Mouse (Mus musculus) embryonic facial prominence, embryonic 14.5 days (tissue): ENCODE data around the gene Dmbx1. TPM values are rescaled to one million over a fixed set of nuclear protein-coding genes. Genes with fewer than 3 reads are reported as not detected.
A peak's percentile ranks its signal among the peaks of the same experiment; 100 is the strongest.

ENCODE experiments used
- ATAC-seq: fragments of 200-750 bp; cut with Nextera tagmentation; 2 replicates; pipeline ENCODE4 v1.8.0; 2017; ENCODE audit warnings: low read depth, moderate number of reproducible peaks, moderate TSS enrichment
- DNase-seq: peaks from one replicate; pipeline ENCODE4 v3.0.0-alpha.2; 2015; ENCODE audit warnings: low spot score
- H3K27ac ChIP-seq: fragments of 300-500 bp; sonication (generic); replicated peaks from 2 replicates; pipeline ENCODE4 v1.5.1; 2014; ENCODE audit warnings: low read depth, mild to moderate bottlenecking, low read length, moderate library complexity
- H3K27me3 ChIP-seq: fragments of 300-500 bp; sonication (generic); replicated peaks from 2 replicates; pipeline ENCODE4 v1.6.1; 2014; ENCODE audit warnings: low read length; ENCODE audit not compliant: control insufficient read depth, insufficient read depth
- H3K36me3 ChIP-seq: fragments of 300-500 bp; sonication (generic); 2 replicates; pipeline ENCODE4 v1.6.1; 2014; ENCODE audit warnings: low read length, mixed read lengths; ENCODE audit not compliant: control insufficient read depth, insufficient read depth
- H3K4me1 ChIP-seq: fragments of 300-500 bp; sonication (generic); 2 replicates; pipeline ENCODE4 v1.6.1; 2014; ENCODE audit warnings: antibody characterized with exemption, low read length; ENCODE audit not compliant: control insufficient read depth, insufficient read depth
- H3K4me2 ChIP-seq: fragments of 300-500 bp; sonication (generic); 2 replicates; pipeline ENCODE4 v1.6.1; 2014; ENCODE audit warnings: low read depth, mild to moderate bottlenecking, low read length, moderate library complexity, mixed read lengths
- H3K4me3 ChIP-seq: fragments of 300-500 bp; sonication (generic); 2 replicates; pipeline ENCODE4 v1.5.1; 2014; ENCODE audit warnings: low read depth, mild to moderate bottlenecking, low read length
- H3K9ac ChIP-seq: fragments of 300-500 bp; sonication (generic); 2 replicates; pipeline ENCODE4 v1.6.1; 2014; ENCODE audit warnings: low read depth, mild to moderate bottlenecking, low read length, moderate library complexity, mixed read lengths
- H3K9me3 ChIP-seq: fragments of 300-500 bp; sonication (generic); 2 replicates; pipeline ENCODE4 v1.6.1; 2016; ENCODE audit warnings: low read length; ENCODE audit not compliant: control insufficient read depth
- WGBS: fragments of 180-500 bp; shearing (Covaris S2); extraction: QIAGEN DNeasy Blood & Tissue Kit; methylation state at CpG from one replicate; pipeline ENCODE4 v1.1.7; 2014; 5-methylcytosine and 5-hydroxymethylcytosine counted together
- polyA plus RNA-seq: library from polyadenylated mRNA; unstranded; fragments of >200 nt; fragmentation: Nextera tagmentation; extraction: Ambion mirVana; gene quantifications from 2 replicates; pipeline ENCODE4 v1.2.1, GENCODE M21; 2014

Gene Dmbx1
- polyA plus RNA-seq, 1 experiment from 2014 or later: 0.26 TPM

DNA sequence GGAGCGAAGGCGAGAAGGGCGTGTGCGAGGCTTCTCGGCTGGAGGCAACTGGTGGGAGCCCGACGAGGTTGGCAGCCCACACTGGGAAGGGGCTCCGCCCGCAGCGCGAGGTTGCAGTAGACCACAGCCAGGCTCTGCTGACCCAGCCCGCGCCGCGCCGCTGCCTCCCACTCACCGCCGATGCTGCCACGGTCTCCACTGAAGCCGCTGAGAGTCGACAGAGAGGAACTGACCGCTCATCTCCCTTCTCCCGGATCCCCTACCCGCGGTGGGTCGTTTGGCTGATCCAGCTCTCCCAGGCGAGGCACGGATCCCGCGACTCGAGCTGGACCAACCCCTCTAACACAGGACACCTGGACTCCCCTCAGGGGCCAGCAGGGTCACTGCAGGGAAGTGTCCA, 49.2 kb downstream of the Dmbx1 start, which contains the start of gene 6430628N08Rik:
6430628N08Rik (plus strand) TSS at position 113 of the 400 bp plus-strand sequence.
- peak; percentile 12 for DNase-seq
- WGBS: 1% methylated on average over 25 of the region's 31 CpGs
- no peaks in the 10 kb centered on the region for H3K9me3 ChIP-seq
- H3K27ac ChIP-seq: no peak within 1 kb of the TSS
- H3K36me3 ChIP-seq: no peaks in the 10 kb centered on the region
- H3K4me3 ChIP-seq: peak within 1 kb of the TSS; percentile 25
- H3K9ac ChIP-seq: peak within 1 kb of the TSS; percentile 25; the same call in 1 of the 2 replicates
- ATAC-seq: no peak
- H3K27me3 ChIP-seq: peaks cover 43% of the 10 kb centered on the region
- H3K4me1 ChIP-seq: peaks cover 7% of the 10 kb centered on the region; the same call in 1 of the 2 replicates
- peak within 1 kb of the TSS; percentile 56 for H3K4me2 ChIP-seq

DNA sequence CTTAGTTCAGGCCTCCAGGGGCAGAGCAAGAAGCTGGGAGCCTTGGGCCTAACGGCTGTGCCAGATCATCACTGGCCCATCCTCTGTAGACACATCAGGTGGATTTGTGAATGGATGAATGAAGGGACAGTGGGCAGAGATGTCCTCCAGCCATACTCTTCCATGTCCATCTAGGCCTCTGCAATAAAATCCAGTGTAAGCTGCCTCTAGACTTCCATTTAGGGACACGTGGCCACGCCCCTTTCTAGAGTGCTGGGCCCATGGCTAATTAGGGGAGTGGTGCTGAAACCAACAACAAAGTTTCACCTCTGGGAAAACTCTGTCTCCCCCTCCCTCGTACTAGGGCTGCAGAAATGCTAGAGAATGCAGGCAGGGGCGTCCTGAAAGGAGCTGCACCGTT, 49.7 kb downstream of the Dmbx1 start:
- 13% methylated on average over 6 of the region's 6 CpGs for WGBS
- no peaks in the 10 kb centered on the region for H3K36me3 ChIP-seq

DNA sequence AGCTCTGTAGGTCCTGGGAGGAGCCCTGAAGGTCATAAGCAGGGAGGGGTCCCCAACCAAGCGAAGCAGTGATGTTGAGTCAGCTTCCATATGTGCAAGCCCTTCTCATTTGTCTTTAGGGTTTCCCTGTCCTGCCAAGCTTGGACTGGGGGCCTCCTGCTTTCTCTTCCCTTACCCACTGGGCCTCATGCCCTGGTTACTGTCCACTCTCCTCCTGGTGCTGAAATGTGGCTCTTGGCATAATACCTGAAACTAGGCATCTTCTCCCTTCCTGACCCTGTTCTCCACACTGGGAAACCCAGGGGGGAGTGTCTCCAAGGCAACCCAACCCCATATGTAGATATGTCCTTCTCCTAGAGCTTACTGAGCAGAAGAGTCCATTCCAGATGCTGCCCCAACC, 52.9 kb downstream of the Dmbx1 start:
- Histone ChIP-seq H3K4me3 (no peak overlapping the region), H3K9ac (no peak overlapping the region), H3K9me3 (no peaks in the 10 kb centered on the region), H3K4me2 (no peak overlapping the region), H3K4me1 (peaks cover 7% of the 10 kb centered on the region; the same call in 1 of the 2 replicates), H3K27ac (no peak overlapping the region), H3K27me3 (peaks cover 38% of the 10 kb centered on the region), H3K36me3 (no peaks in the 10 kb centered on the region)
- ATAC-seq (no peak), DNase-seq (no peak)
- 29% methylated on average over 1 of the region's 1 CpGs for WGBS

More for the DNA sequence above, 49.7 kb downstream of the Dmbx1 start:
- H3K4me3 ChIP-seq: peak overlapping the region; percentile 25
- peak overlapping the region; percentile 25; the same call in 1 of the 2 replicates for H3K9ac ChIP-seq
- H3K27ac ChIP-seq: no peak overlapping the region
- H3K4me2 ChIP-seq: peak overlapping the region; percentile 56
- no peaks in the 10 kb centered on the region for H3K9me3 ChIP-seq
- DNase-seq (peak; percentile 31), ATAC-seq (no peak)
- peaks cover 7% of the 10 kb centered on the region; the same call in 1 of the 2 replicates for H3K4me1 ChIP-seq
- peaks cover 43% of the 10 kb centered on the region for H3K27me3 ChIP-seq

DNA sequence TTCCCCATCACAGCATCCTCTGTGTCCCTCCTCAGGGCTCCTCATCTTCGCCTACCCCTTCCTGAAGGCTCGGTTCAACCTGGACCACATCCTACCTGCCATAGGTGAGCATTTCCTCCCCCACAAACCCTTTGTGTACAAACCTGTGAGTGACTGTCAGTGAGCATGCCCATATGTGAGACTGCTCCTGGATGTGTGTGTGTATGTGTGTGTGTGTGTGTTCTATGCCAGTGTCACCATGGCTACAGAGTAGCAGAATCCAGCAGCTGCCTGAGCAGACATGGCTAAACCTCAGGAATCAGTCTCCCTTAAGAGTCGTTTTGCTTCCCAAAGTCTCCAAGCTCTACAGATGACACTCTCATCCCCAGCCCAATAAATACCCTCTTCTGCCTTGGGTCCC, 53.9 kb downstream of the Dmbx1 start:
- no peak for DNase-seq
- H3K4me3 ChIP-seq: no peak overlapping the region

GRCm38 (mm10) chr4:115884022-115884421, 55.7 kb downstream of the Dmbx1 start, which contains the start of gene Kncn:
Kncn (plus strand) TSS chr4:115884400.
- no peaks in the 10 kb centered on the region for H3K4me1 ChIP-seq
- 55% methylated on average over 6 of the region's 6 CpGs for WGBS

More for the DNA sequence above, 53.9 kb downstream of the Dmbx1 start:
- peaks cover 7% of the 10 kb centered on the region; the same call in 1 of the 2 replicates for H3K4me1 ChIP-seq
- no peaks in the 10 kb centered on the region for H3K36me3 ChIP-seq
- no peak overlapping the region for H3K27ac ChIP-seq
- 75% methylated on average over 3 of the region's 3 CpGs for WGBS
- peaks cover 28% of the 10 kb centered on the region for H3K27me3 ChIP-seq
- H3K4me2 ChIP-seq: no peak overlapping the region
- H3K9me3 ChIP-seq: no peaks in the 10 kb centered on the region
- H3K9ac ChIP-seq: no peak overlapping the region
- no peak for ATAC-seq

GRCm38 (mm10) chr4:115882195-115882594, 57.5 kb downstream of the Dmbx1 start:
- peaks cover 4% of the 10 kb centered on the region; the same call in 1 of the 2 replicates for H3K27me3 ChIP-seq
- WGBS: 59% methylated on average over 4 of the region's 4 CpGs

More at GRCm38 (mm10) chr4:115884022-115884421, 55.7 kb downstream of the Dmbx1 start, which contains the start of gene Kncn:
- ATAC-seq: no peak
- H3K36me3 ChIP-seq: no peaks in the 10 kb centered on the region
- no peak for DNase-seq
- peaks cover 10% of the 10 kb centered on the region; the same call in 1 of the 2 replicates for H3K27me3 ChIP-seq
- H3K9me3 ChIP-seq: no peaks in the 10 kb centered on the region
- H3K4me3 ChIP-seq: no peak within 1 kb of the TSS
- no peak within 1 kb of the TSS for H3K27ac ChIP-seq
- no peak within 1 kb of the TSS for H3K9ac ChIP-seq
- H3K4me2 ChIP-seq: no peak within 1 kb of the TSS

DNA sequence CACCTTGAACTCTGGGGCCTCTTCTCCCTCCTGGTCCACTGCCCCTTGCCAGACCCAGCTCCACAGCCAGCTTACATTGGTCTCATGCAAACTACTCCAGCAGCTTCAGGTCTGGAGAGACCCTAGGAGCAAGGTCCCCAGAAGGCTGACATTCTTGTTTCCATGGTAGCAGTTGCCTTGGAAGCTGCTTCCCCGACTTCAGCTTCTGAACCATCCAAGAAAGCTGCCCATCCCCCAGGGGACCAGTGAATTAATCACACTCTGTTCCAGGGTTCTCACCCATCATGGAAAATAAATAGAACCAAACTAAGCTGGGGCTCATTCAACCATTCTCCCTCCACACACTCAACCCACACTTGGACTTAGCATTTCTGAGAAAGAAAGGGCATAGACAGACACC, 58.5 kb downstream of the Dmbx1 start:
- WGBS: 7% methylated on average over 1 of the region's 1 CpGs
- peak; percentile 38 for DNase-seq
- no peak overlapping the region for H3K9ac ChIP-seq
- H3K9me3 ChIP-seq: no peaks in the 10 kb centered on the region
- no peak overlapping the region for H3K27ac ChIP-seq
- no peak overlapping the region for H3K4me3 ChIP-seq
- H3K4me1 ChIP-seq: no peaks in the 10 kb centered on the region; the same call in 1 of the 2 replicates
- ATAC-seq: 0 out of 2 replicates have a peak, but pooled peaks have one; percentile 10
- H3K36me3 ChIP-seq: no peaks in the 10 kb centered on the region
- H3K4me2 ChIP-seq: no peak overlapping the region
- no peaks in the 10 kb centered on the region for H3K27me3 ChIP-seq

More at GRCm38 (mm10) chr4:115882195-115882594, 57.5 kb downstream of the Dmbx1 start:
- Histone ChIP-seq H3K36me3 (no peaks in the 10 kb centered on the region), H3K27ac (no peak overlapping the region), H3K4me2 (no peak overlapping the region), H3K9me3 (no peaks in the 10 kb centered on the region), H3K9ac (no peak overlapping the region), H3K4me1 (no peaks in the 10 kb centered on the region; the same call in 1 of the 2 replicates), H3K4me3 (no peak overlapping the region)
- ATAC-seq: no peak
- no peak for DNase-seq

GRCm38 (mm10) chr4:115878828-115879227, 60.9 kb downstream of the Dmbx1 start:
- Histone ChIP-seq H3K9ac (no peak overlapping the region), H3K36me3 (peaks cover 21% of the 10 kb centered on the region), H3K27ac (no peak overlapping the region), H3K4me2 (no peak overlapping the region), H3K27me3 (no peaks in the 10 kb centered on the region), H3K4me3 (no peak overlapping the region), H3K9me3 (no peaks in the 10 kb centered on the region), H3K4me1 (no peaks in the 10 kb centered on the region; the same call in 1 of the 2 replicates)
- DNase-seq: no peak
- no peak for ATAC-seq
- 42% methylated on average over 9 of the region's 9 CpGs for WGBS

- peak; percentile 9 for DNase-seq
These were observed 61.5 kb downstream of the Dmbx1 start for GRCm38 (mm10) chr4:115878216-115878678.

More at GRCm38 (mm10) chr4:115878216-115878678, 61.5 kb downstream of the Dmbx1 start:
- 8% methylated on average over 11 of the region's 11 CpGs for WGBS
- Histone ChIP-seq H3K4me1 (no peaks in the 10 kb centered on the region; the same call in 1 of the 2 replicates), H3K27me3 (no peaks in the 10 kb centered on the region), H3K4me3 (no peak overlapping the region), H3K27ac (no peak overlapping the region), H3K9me3 (no peaks in the 10 kb centered on the region), H3K4me2 (no peak overlapping the region), H3K36me3 (peaks cover 25% of the 10 kb centered on the region), H3K9ac (no peak overlapping the region)
- no peak for ATAC-seq
